Mouse (Mus musculus) cerebellum, adult 2 months (tissue): ENCODE measurements around the gene Pdzd2.

ENCODE experiments used
- CTCF ChIP-seq: fragments of 200-500 bp; IDR thresholded peaks from 2 replicates; pipeline ENCODE4 v1.5.1; 2011; ENCODE audit warnings: low read depth, mild to moderate bottlenecking, control low read depth, low read length, moderate library complexity, borderline replicate concordance; ENCODE audit not compliant: insufficient read depth
- POLR2A ChIP-seq: fragments of 200-500 bp; IDR thresholded peaks from 2 replicates; pipeline ENCODE4 v1.6.1; 2011; ENCODE audit warnings: low read length, control low read depth, borderline replicate concordance; ENCODE audit not compliant: insufficient read depth

GRCm38 (mm10) chr15:12539618-12540302 lies 200.0 kb downstream of the Pdzd2 start:
- no peak for TF ChIP-seq CTCF
- TF ChIP-seq POLR2A, result no peak
